Mouse (Mus musculus): ENCODE results near the gene Ceacam16.

Gene Ceacam16

DNA sequence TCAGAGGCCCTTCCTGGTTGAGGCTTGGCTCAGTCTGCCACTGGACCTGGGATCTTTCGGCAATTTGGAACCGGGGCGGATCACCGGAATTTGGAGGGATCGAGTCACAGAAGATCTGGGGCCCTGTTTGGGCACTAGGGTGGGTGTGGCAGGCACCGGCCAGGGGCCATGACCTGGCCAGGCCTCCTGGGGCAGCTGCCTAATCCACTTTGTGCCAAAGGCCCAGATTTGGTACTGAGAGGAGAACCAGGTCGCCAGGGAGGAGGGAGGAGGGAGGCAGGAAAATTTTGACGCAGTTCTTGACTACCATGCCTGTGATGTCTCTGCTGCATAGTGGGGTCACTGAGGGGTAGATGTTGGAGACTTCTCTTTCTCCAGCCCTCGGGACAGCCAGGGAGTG lies at the start of gene Ceacam16:
Gene Ceacam16 (minus strand): TSS at position 101 of the 400 bp plus-strand sequence.
- DNase-seq (ENCODE audit: low spot score), result no peak

DNA sequence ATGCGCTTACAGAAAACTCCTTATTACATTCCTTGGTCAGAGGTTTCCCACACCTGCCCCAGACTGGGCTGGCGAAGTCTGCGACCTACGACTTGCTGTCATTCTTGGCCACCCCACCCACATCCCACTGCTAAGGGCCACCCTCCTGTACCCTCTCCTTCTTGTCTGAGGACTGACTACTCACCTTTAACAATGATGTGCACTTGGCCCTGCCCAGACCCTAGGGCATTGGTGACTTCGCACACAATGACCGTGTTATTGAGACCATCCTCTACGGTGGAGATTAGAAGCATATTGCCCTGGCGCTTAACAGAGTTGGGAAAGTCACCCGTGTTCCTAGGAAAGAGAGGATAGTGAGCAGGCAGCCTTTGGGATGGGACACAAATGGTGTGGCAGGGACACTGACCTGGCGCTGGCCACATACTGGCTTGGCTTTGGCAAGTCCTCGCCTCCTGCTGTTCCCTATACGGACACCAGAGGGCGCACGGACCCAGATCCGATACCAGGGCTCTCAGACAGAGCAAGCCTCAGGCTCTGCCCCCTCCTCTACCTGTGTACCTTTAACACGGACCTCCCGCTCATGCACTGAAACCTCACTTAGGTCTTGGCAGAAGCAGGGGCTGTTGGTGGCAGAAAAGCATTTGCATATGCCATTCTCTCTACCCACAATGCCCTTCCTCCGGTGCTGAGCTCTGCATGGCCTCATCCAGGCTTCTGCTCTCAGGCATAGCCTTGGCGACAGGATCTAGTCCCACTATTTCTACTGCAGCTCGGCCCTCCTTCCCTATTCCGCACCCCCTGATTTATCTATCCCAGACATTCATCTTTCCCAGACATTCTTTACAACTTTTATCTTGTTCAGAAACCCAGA lies 49.6 kb upstream of the Ceacam16 start:
- peak; percentile 85 for DNase-seq (ENCODE audit: low spot score)

DNA sequence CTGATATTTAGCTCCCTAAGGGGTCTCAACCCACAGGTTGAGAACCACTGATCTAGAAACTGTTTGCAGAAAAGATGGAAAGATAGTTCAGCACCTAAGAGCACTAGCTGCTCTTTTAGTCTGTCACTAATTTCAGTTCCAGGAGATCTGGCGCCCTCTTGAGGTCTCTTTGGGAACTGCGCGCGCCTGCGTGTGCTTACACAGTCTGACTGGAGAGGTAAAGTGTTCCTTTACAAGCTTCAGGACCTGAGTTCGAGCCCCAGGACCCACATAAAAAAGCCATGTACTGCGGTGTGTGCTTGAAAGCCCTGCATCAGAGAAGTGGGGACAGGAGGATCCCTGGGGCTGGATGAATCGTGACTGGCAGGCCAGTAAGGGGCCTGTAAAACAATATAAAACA lies 28.8 kb upstream of the Ceacam16 start:
- peak; percentile 38 for DNase-seq (ENCODE audit: low spot score)

DNA sequence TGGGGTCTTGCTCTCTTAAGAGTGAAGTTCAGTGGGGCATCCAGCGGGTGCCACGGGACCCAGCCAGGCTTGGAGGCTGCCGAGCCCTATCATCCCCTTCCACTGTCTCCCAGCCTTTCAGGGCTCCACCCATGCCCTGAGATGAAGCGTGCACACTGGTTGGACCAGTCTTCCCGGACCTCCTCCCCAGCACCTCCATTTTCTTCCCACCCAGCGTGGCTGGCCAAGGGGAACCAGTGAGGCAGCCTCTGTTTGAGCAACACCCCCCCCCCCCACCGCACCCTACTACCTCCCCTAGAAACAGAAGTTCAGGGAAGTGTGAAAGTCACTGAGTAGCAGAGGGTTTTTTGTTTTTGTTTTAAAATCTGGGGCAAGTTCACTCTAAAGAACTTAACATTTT lies 26.8 kb upstream of the Ceacam16 start, which contains the start of gene Ceacam19:
Gene Ceacam19 (minus strand): TSS at position 117 of the 400 bp plus-strand sequence.
- DNase-seq (ENCODE audit: low spot score), result no peak

DNA sequence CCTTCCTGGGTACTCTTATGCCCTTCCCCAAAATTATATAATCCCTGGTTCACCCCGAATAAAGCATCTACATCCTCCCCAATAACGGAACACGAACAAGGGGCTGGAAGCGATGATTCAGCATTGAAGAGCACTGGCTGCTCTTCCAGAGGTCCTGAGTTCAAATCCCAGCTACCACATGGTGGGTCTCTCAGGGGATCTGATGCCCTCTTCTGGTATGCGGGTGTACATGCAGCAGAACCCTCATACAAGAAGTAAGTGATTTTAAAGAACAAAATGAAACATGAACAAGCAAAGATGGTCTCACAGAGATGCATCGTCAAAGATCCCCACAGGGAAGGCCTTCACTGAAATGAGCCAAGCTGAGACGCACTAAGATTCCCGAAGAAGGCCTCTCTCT lies 19.7 kb upstream of the Ceacam16 start:
- no peak for DNase-seq (ENCODE audit: low spot score)

DNA sequence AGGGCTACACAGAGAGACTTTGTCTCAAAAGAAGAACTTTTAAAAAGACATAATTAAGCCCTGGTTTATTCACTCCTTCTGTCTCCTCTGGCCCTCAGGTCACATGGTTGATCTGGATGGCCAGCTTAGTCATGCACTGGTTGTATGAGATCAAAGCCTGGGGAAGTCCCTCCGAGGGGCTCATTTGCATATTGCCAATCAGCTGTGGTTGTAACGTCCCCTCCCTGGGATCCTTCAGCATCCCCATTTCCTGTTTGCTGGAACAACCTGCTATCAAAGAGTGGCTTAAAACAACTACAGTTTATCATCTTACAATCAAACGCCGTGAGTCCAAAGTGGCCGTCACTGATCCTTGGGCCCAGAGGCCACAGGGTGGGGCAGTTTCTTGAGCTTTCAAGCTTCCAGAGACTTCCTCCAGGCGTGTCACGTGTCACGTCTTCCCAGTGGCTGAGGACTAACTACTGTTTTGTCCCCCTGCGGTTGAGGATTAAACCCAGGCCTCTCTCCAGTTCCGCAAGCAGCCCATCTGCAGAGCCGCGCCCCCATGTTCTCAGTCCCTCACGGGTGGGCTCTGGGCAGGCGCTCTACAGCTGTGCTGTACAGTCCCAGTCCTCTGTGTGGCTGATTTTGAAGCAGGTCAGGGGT lies 15.8 kb upstream of the Ceacam16 start:
- DNase-seq (ENCODE audit: low spot score), result no peak

DNA sequence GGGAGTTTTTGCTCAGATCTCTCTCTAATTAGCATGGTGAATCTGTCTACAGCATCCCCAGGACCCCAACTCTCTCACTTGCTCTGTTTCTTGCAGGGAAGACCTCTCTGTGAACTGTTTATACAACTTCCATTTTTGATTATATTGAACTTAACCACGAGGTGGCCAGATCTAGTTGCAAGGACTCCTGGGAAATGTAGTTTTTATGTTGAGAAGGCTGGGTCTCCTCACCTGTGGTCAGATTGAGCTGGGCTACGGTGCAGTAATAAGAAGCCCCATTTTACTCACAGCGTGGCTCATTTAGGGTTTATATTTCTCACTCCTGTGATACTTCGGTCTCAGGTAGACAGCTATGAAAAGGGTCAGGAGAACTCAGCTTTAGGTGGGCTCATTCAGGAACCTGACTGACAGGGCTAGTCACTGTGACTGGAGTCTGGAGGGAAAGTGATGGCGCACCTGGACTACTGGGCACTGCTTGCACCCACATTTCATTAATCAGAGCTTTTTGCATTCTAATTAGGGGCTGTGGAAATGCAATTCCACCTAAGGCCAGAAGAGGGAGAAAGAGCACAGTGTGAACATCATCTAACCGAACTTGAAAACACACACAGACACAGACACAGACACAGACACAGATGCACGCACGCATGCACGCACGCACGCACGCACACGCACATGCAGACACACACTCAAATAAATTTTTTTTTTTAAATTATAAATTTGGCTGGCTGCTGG lies 15.0 kb upstream of the Ceacam16 start:
- peak; percentile 63 for DNase-seq (ENCODE audit: low spot score)

DNA sequence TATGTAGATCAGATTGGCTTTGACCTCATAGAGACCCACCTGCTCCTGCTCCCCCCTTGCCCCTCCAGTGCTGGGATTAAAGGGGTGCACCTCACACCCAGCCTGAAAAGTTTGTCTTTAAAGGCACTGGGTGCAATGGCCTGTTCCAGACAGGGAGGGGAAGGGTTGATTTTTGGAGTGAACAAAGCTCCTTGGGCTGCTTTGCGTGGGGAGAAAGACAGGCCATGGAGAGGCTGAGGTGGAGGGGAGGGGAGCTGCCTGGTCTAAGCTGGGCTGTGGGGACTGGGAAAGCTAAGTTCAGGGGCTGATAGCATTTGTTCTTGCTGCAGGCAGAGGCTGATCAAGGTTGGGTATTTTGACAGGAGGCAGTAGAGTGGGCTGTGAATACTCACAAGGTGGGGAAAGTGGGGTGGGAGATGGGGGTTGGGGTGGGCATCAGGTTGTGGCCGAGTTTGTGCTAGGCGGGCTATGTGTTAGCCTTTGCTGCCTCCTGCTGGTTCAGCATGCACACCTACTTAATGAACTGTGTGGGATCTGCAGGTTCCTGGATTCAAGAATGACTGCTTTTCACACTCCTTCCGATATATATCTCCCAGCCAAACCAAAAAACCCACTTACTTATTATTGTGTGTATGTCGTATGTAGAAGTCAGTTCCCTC lies 11.0 kb upstream of the Ceacam16 start:
- no peak for DNase-seq (ENCODE audit: low spot score)

DNA sequence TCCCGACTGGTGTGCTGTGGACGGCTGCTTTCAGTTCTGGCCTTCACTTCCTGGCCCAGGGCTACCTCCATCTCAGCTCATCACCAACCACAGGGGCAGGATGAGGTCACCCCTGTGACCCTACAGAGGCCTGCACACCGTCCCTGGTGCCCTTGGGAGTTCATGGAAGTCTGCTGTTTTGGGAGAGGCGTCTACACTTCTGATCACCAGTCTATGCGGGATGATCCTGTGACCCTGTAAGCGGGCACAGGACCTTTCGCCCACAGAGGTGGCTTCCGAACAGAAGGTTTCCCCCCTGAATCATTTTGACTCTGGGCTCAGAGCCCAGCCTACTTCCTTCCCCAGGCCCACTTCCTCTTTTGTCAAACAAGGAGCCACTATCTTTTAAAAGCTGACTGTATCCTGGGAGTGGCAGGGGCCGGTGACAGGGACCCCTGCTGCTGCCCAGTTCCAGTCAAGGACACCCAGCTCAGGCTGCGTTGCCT lies 10.1 kb upstream of the Ceacam16 start:
- peak; percentile 33 for DNase-seq (ENCODE audit: low spot score)

DNA sequence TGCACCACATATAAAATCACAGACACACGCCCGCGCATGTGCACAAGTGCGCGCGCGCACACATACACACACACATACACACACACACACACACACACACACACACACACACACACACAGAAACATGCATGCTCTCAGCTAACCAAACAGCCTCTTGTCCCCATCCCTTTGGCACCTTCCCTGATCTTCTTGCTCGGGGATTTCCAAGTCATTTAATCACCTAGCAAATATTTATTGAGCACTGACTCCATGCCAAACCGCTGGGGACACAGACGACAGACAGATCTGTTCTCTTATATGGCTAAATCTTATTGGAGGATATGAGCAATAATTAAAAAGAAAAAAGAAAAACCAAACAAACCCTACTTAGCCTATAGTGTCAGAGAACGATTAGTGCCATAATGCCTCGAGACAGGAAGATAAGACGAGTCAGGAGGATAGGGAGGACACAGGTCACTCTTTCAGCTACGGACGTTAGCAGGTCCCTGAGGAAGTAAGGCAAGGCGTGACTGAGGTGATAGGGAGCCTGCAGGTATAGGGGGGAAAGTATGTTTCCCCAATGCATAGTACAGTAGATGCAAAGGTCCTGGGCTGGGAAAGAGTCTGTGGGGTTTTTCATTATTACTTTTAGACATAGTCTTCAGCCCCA lies 6.8 kb upstream of the Ceacam16 start:
- no peak for DNase-seq (ENCODE audit: low spot score)

DNA sequence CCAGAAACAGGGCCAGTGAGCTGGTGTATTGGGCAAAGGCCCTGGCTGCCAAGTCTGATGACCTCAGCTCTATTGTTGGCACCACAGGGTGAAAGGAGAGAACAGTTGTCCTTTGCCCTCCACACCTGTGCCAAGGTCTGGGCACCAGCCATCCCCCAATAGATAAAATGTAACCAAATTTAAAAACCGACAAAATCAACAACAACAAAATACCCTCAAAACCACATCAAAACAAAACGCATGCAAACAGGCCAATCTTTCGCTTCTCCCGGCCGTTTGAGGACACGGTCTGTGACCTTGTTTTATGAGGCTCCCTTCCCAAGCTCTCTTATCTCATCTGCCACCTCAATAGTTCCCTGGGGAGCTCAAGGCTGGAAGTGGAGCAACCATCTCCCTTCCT lies 5.4 kb upstream of the Ceacam16 start:
- DNase-seq (ENCODE audit: low spot score), result no peak

DNA sequence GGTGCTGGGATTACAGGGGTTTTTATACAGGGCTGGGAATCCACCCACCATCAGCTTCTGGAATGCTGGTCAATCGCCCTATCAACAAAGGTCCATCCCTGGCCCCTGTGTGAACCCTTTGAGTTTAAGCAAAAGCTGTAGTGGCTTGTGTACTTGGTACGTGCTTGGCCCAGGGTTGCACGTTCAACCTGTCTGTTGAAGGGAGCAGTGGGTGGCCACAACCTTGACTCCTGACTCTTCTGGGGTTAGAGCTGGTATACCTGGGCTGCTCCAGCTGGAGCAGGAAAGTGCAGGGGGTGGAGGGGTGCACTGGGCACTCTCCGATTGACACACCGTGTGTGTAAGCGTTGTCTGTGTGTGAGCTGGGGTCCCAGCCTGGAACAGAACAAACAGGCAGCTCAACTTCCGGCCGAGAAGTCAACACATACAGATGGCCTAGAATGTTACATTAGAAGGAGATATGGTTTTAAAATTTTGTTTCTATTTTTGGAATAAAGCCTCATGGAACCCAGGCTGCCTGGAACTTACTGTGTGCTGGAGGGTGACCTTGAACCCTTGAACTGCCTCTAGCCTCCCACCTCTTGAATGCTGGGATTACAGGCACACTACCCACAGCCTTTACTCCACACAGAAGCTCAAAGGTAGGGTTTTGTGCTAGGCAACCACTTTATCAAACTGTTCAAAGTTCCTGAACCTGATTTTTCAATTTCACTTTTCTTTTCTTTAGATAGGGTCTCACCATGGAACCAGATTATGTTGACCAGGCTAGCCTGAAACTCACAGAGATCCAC lies 4.3 kb upstream of the Ceacam16 start:
- no peak for DNase-seq (ENCODE audit: low spot score)

DNA sequence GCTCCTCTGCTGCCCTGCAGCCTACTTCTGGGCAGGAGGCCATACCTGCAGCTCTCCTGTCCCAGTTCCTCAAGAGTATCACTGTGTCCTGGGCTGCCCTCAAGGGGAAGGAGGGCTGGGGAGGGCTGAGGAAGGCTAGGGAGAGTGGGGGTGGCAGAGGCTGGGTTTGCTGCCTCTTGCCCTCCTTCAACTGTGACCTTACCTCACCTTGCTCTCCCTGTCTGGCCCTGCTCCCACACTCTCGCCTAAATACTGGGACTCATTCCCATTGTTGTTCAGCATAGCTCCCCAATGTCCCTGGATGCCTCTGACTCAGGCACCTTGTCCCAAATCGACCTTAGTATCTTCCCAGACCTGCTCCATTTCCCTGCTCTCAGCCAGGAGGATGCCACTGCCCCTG lies 3.1 kb upstream of the Ceacam16 start:
- DNase-seq (ENCODE audit: low spot score), result no peak

DNA sequence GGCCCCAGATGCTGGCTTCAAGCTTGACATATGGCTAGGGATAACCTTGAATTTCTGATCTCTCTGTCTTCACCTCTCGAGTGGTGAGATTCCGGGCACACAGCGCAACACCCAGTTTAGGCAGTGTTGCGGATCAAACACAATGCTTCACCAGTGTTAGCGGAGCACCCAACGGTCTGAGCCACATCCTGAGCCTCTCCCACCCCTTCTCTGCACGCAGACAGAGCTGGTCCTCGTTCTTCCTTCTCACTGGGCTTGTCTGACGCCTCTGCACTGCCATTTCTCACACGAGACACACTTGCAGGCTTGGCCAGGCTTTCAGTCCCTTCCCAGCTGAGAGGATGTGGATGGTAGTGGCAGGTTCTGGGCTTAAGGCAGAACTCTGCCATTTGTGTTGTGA lies 1.4 kb downstream of the Ceacam16 start:
- DNase-seq (ENCODE audit: low spot score), result no peak

DNA sequence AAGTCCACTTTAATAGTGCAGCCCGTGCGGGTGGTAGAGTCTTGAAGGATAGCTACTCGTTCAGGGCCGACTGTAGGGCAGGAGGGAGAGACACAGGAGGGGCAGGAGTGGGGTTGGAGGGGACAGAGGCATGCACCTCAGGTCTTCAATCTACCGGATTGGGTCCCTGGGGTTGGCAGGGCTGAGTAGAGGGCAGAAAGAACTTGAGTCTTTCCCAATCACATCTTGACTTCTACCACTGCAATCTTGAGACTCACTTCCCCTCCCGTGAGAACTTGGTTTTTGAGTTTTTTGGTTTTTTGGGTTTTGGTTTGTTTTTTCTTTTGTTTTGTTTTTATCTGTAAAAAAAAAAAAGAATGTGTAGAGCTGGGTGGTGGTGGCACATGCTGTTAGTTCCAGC lies 4.8 kb downstream of the Ceacam16 start:
- no peak for DNase-seq (ENCODE audit: low spot score)

DNA sequence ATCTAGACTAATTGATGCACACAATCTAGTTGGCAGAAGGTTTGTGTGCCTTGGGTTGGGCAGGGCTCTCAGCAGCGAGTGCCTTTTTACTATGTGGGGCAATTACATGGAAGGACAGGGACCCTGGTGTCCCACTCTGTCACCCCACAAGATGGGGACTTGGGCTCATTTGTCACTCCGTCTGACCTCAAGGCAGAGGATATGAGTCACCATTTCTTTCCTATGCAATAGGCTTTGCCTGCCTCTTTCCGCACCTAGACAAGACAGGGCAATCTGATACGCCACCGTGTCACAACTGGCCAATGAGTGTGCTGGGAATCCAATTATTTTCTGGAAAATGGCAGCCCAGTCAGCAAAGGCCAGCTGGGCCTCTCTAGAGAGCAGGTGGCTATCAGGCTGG lies 5.4 kb downstream of the Ceacam16 start:
- no peak for DNase-seq (ENCODE audit: low spot score)

DNA sequence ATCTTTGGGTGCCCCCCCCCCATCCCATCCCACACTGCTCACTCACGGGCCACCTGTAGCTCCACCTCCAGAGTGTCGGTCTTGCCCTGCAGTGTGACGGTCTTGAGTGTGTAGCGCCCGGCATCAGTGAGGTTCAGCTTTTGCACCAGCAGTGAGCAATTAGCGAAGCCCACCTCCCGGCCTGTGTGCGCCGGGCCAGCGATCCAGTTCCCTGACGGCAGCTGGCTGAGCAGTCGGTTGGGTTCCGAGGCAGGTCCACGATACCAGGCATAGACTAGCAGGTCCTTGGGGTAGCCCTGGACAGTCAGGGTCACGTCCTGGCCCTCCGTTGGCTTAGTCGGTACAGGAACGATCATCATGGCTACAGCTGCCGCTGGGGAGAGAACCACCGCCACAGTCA lies 7.6 kb downstream of the Ceacam16 start:
- DNase-seq (ENCODE audit: low spot score), result no peak

DNA sequence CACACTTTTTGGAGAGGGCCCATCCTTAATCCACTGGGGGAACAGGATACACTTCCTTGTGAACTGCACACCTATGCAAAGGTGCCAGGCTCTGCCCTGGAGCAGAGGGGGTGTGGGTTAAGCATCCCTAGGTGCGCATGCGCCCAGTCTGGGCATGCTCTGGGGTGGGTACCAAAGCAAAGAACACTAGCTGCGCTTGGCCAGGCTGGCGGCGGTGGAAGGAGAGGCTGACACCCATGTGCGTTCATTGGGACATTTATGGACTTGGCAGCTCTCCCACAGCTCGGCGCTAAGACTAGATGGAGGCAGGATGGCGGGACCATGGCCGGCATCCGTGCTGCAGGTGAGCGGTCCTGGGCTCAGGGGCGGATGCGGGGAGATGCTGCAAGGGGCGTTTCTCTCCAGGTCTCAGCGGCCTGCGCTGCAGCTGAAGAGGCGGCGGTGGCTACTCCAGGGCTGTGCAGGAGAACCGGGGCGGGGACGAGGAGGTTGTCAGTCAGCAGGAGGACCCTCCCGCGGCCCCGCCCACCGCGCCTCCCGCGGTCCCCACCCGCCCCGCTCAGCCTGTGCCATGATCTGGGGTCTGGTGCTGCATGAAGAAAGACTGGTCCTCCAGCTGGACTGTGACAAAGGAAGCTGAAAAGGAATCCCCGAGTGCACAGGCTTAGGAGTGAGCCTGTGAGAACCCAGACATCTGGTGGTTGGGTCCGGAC lies 9.1 kb downstream of the Ceacam16 start, which contains the start of gene Gm19345:
Gene Gm19345 (plus strand): TSS at position 146 of the 713 bp plus-strand sequence.
- no peak for DNase-seq (ENCODE audit: low spot score)

DNA sequence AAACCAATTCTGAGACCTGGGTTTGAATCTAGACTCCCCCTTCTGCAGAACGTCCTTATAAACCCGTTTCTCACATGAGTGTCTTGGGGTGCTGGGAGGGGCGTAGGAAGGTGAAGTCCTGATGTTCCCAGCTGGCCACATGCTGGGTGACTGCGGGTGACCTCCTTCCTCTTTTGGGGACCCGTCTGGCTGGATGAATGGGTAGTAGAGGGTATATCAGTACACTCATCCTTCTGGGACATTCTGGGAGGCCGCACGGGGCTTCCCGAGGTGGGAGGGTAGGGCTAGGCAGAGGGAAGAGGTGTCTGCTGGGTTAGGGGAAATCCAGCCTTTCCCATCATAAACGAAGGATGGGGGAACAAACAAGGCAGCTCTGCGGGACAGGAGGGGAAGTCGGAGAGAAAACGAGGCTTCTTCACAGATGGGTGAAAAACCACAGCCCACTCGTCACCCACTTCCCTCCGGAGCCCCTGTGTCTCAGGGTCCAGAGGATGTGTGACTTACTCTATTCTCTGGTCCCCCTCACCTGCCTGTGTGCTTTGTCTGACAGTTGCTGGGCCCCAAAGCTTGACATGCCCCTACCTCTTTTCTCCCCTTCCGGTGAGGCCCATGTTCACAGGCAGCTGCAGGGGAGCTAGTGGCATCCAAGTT lies 16.5 kb downstream of the Ceacam16 start:
- no peak for DNase-seq (ENCODE audit: low spot score)
